Mouse (Mus musculus) heart, adult 11 months (tissue): ENCODE results near the gene Pou6f1.
"Not testable (repeated sequence)": the region's sequence is repeated elsewhere in the genome, so short reads cannot be mapped to it uniquely, and the experiment has no call there.

Experiments
- DNase-seq: peaks from one replicate; pipeline ENCODE4 v3.0.0; 2022

Pou6f1 gene

GRCm38 (mm10) chr15:100574378-100574777 is 25.4 kb downstream of the Pou6f1 start:
- DNase-seq, result no peak

DNA sequence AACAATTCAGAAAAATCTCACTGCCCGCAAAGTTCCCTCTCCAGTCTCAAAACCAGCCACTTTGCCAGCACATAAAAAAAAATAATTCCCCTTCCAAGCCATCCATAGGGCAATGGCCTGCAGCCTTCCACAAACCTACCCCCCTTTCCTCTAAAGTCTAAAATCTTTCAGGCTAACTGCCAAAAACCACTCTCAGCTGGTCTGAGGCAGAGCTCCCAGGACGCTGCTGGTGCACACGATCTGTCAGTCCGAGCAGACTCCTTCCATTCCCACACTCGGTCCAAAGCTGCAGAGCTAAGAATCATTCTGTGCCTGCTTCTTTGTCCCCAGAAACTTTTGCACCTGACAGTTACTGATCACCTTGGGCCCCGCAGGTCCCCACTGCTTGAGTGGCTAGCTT is 25.8 kb downstream of the Pou6f1 start:
- DNase-seq, result peak; percentile 90

- no peak for DNase-seq
Measured at GRCm38 (mm10) chr15:100569239-100569638, 30.5 kb downstream of the Pou6f1 start.

GRCm38 (mm10) chr15:100566531-100566930 is 33.3 kb downstream of the Pou6f1 start:
- DNase-seq, result peak; percentile 73

DNA sequence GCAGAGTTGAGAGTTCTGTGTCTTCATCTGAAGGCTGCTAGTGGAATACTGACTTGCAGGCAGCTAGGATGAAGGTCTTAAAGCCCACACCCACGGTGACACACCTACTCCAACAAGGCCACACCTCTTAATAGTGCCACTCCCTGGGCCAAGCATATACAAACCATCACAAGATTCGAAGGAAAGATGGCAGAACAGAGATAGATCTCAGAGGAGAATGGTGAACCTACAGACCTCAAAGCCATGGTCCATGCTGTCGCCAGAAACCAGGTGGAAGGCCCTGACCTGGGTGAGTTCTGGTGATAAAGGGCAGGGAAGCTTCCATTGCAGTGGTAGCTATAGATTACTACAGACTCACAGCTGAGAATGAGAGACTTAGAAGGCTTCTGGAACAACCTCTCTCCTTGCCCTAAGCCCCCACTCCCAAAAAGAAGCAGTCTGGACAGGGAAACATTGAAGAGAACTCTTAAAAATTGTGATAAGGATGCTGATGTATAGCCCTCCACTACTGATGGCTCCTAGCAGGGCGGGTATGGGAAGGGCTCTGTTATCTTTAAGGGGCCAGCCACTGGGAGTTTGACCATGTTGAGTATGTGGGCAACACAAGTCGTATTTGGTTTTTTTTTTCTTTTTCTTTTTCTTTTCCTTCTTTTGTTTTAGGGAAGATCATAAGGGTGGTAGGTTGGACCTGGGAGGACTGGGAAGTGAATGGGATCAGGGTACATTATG is 41.9 kb downstream of the Pou6f1 start:
- DNase-seq, result no peak

DNA sequence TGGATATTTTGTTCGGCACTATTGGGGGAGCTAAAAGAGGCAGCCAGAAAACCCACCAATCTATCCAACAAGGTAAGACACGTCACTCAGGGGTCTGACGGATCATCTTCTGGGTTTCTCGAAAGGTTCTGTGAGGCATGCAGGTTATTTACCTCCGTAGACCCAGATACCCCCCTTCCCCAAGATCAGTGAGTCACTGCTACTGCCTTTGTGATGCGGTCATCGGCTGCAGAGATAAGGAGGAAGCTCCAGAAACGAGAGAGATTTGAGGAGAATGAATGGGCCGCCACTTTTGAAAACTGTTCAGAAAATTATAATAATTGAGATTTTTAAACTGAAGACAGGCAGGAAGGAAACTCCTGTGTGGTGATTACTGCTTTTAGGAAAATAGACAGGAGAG is 43.4 kb downstream of the Pou6f1 start:
- no peak for DNase-seq

DNA sequence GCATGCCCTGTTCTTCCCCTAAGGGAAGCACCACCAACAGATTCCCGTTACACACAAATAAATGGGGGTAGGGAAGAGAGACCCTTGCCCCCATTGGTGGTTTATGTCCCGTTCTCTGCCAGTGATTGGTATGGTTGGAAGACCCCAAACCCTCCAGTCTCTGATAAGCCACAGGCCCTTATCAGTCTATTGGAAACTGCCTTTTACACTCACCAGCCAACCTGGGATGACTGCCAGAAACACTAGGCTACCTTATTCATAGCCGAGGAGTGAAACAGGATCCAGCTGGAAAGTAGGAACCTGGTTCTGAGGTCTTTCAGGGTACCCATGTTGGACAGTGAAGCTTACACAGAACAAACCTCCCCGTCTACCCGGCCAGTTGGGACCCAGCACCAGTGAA is 43.8 kb downstream of the Pou6f1 start:
- no peak for DNase-seq

GRCm38 (mm10) chr15:100551326-100552307 is 48.2 kb downstream of the Pou6f1 start, which contains the start of gene Tfcp2:
Tfcp2 (minus strand) TSS chr15:100552008.
- DNase-seq, result peak; percentile 100

- no peak for DNase-seq
Measured at GRCm38 (mm10) chr15:100550280-100550679, 49.5 kb downstream of the Pou6f1 start.

DNA sequence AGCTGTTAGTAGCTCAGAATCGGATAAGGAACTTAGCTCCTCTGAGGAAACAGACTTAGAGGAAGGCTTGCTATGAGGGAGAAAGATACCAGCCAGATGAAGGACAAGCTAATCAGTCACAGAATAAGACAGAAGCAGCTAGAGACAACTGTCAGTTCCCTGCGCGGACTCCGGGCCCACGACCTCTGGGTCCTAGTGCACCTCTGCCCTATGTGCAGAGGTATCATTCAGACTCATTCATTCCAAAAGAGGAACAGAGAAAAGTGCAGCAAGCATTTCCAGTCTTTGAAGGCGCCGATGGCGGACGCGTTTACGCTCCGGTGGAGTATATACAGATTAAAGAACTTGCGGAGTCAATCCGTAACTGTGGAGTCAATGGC is 56.1 kb downstream of the Pou6f1 start:
- not testable (repeated sequence) for DNase-seq

GRCm38 (mm10) chr15:100542876-100543650 is 56.7 kb downstream of the Pou6f1 start:
- not testable (repeated sequence) for DNase-seq

- DNase-seq, result peak; percentile 83
Measured at GRCm38 (mm10) chr15:100541426-100541825, 58.4 kb downstream of the Pou6f1 start.

DNA sequence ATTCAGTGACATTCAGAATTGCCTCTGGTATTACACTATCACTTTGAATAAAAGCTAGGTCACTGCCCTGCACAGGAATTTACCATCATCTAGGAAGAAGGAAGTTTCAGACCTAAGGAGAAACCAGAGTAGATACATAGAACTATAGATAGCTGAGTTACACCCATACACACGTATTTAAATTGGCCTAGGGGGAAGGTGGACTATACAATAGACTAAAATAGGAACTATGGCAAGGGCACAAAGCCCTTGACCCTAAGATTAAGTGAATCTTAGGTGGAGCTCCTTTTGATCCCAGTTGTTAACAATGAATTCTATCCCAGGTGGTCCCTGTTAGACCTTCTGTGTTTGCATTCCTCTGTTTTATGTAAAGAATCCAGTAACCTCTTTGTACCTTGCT is 58.8 kb downstream of the Pou6f1 start:
- DNase-seq, result not testable (repeated sequence)

DNA sequence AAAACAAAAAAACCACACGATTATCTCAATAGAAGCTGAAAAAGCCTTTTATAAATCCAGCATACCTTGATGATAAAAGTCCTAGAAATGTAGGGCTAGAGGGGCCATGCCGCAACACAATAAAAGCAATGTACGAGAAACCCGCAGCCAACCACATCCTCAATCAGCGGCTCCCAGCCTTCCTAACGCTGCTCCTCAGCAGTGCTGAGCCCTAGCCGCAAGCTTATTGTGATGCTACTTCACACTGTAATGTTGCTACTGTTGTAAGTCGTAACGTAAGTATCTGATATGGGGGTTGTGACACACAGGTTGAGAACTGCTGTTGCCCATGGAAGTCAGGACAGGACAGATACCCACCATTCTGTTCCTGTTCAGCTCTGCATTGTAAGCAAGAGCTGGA is 60.4 kb downstream of the Pou6f1 start:
- DNase-seq, result no peak

DNA sequence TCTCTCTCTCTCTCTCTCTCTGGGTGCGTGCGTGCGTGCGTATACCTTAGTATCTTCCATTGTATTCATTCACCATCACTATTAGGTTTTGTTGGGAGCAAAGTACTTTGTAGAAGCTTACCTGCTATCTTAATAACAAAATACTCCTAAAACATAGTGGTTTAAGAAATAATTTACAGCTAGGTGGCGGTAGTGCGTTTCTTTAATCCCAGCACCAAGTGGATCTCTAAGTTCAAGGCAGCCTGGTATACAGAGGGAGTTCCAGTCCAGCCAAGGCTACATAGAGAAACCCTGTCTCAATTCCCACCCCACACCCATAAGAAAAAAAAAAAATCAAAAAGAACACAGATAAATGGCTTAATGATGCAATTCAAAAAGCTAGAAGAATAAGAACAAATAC is 61.9 kb downstream of the Pou6f1 start:
- DNase-seq, result no peak

DNA sequence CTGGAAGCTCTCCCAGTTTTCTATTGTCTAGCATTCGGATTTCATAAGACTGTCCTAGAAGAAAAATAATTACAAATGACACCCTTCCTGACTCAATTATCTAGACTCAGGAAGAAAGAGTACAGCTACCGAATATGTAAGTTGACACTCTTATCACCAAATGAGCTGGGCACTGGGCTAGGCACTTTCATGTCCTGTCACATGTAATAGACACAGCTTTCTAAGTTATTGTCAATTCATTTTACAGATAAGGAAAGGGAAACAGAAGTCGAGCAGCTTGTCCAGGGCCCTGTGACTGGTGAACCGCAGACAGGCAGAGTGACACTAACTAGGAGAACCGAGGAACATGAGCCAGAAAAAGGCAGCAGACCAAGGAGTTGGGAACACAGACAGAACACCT is 71.9 kb downstream of the Pou6f1 start:
- no peak for DNase-seq

DNA sequence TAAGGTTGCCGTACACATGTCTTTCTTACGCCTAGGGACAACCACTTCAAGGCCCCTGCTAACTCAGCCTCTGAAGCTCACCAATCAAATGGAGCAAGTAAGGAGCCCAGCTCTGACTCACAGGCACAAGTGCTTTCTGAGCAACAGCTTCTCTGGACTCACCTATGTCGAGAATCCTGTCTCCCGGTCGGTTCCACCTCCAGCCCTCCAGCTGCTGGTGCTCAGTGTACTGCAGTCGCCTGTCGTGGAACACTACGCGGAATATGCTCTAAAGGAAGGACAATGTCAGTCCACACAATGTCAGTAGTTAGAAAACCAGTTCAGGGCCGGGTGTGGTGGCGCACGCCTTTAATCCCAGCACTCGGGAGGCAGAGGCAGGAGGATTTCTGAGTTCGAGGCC is 74.4 kb downstream of the Pou6f1 start:
- DNase-seq, result peak; percentile 88
